Mouse (Mus musculus): Measurements from ENCODE around the gene Lmo3. TPM values are rescaled to one million over a fixed set of nuclear protein-coding genes. Genes with fewer than 3 reads are reported as not detected.

Lmo3 gene
- total RNA-seq, 1 experiment: not detected

- in situ Hi-C loops (cut with MboI; ENCODE audit: low sequenced_read_pairs in 2 of 2, unreplicated experiment in 2 of 2): no loop called here
- TF ChIP-seq CHD2 (IDR thresholded peaks at IDR 0.05; ENCODE audit: low read depth, low read length): no peak
- no peak for TF ChIP-seq ZC3H11A (IDR thresholded peaks at IDR 0.05; ENCODE audit: borderline replicate concordance, low read depth, low read length)
- H3K4me1 ChIP-seq (ENCODE audit: control insufficient read depth in 2 of 2, insufficient read depth in 2 of 2, low read length in 2 of 2, poor library complexity in 1 of 2): no peaks in the 10 kb centered on the region
- H3K9me3 ChIP-seq (ENCODE audit: control insufficient read depth, insufficient read depth, low read depth, low read length): no peaks in the 10 kb centered on the region
- no peak overlapping the region for H3K4me3 ChIP-seq (ENCODE audit: insufficient read depth in 1 of 2, low read depth in 1 of 2, low read length in 2 of 2, poor library complexity in 1 of 2, severe bottlenecking in 1 of 2)
- H3K9ac ChIP-seq (ENCODE audit: insufficient read depth, low read depth, low read length, poor library complexity, severe bottlenecking): no peak overlapping the region
- H3K36me3 ChIP-seq (ENCODE audit: control insufficient read depth, insufficient read depth, low read length, poor library complexity, severe bottlenecking): no peaks in the 10 kb centered on the region
- H3K27ac ChIP-seq (ENCODE audit: insufficient read depth, low read depth, low read length, poor library complexity, severe bottlenecking): no peak overlapping the region
- no peak for DNase-seq (ENCODE audit: low read depth, low spot score)
Measured at GRCm38 (mm10) chr6:138350587-138351345, 231.0 kb downstream of the Lmo3 start.

GRCm38 (mm10) chr6:138346558-138346957 lies 235.2 kb downstream of the Lmo3 start:
- no peak overlapping the region for H3K27ac ChIP-seq (ENCODE audit: insufficient read depth, low read depth, low read length, poor library complexity, severe bottlenecking)
- H3K9ac ChIP-seq (ENCODE audit: insufficient read depth, low read depth, low read length, poor library complexity, severe bottlenecking): no peak overlapping the region
- no peak for DNase-seq (ENCODE audit: low read depth, low spot score)
- no peak overlapping the region for H3K4me3 ChIP-seq (ENCODE audit: insufficient read depth in 1 of 2, low read depth in 1 of 2, low read length in 2 of 2, poor library complexity in 1 of 2, severe bottlenecking in 1 of 2)
- in situ Hi-C loops (cut with MboI; ENCODE audit: low sequenced_read_pairs in 2 of 2, unreplicated experiment in 2 of 2): no loop called here
- H3K4me1 ChIP-seq (ENCODE audit: control insufficient read depth in 2 of 2, insufficient read depth in 2 of 2, low read length in 2 of 2, poor library complexity in 1 of 2): no peaks in the 10 kb centered on the region
- 0 out of 2 replicates have a peak, but pooled peaks cover 3% of the 10 kb centered on the region for H3K9me3 ChIP-seq (ENCODE audit: control insufficient read depth, insufficient read depth, low read depth, low read length)
- H3K36me3 ChIP-seq (ENCODE audit: control insufficient read depth, insufficient read depth, low read length, poor library complexity, severe bottlenecking): no peaks in the 10 kb centered on the region
- TF ChIP-seq MAFK (IDR thresholded peaks at IDR 0.05; ENCODE audit: insufficient read depth, low read depth, low read length): no peak
- TF ChIP-seq HCFC1 (IDR thresholded peaks at IDR 0.05; ENCODE audit: borderline replicate concordance, insufficient read depth, low read length): no peak
- TF ChIP-seq ZNF384 (IDR thresholded peaks at IDR 0.05; ENCODE audit: low read depth, low read length): no peak
- no peak for TF ChIP-seq CHD2 (IDR thresholded peaks at IDR 0.05; ENCODE audit: low read depth, low read length)
- no peak for TF ChIP-seq ZC3H11A (IDR thresholded peaks at IDR 0.05; ENCODE audit: borderline replicate concordance, low read depth, low read length)

- Histone ChIP-seq H3K4me1 (ENCODE audit: control insufficient read depth in 2 of 2, insufficient read depth in 2 of 2, low read length in 2 of 2, poor library complexity in 1 of 2) (no peaks in the 10 kb centered on the region), H3K27ac (ENCODE audit: insufficient read depth, low read depth, low read length, poor library complexity, severe bottlenecking) (no peak overlapping the region), H3K9ac (ENCODE audit: insufficient read depth, low read depth, low read length, poor library complexity, severe bottlenecking) (no peak overlapping the region), H3K9me3 (ENCODE audit: control insufficient read depth, insufficient read depth, low read depth, low read length) (no peaks in the 10 kb centered on the region), H3K36me3 (ENCODE audit: control insufficient read depth, insufficient read depth, low read length, poor library complexity, severe bottlenecking) (no peaks in the 10 kb centered on the region), H3K4me3 (ENCODE audit: insufficient read depth in 1 of 2, low read depth in 1 of 2, low read length in 2 of 2, poor library complexity in 1 of 2, severe bottlenecking in 1 of 2) (no peak overlapping the region)
- in situ Hi-C loops (cut with MboI; ENCODE audit: low sequenced_read_pairs in 2 of 2, unreplicated experiment in 2 of 2): no loop called here
- TF ChIP-seq CHD2 (IDR thresholded peaks at IDR 0.05; ENCODE audit: low read depth, low read length) (no peak), ZC3H11A (IDR thresholded peaks at IDR 0.05; ENCODE audit: borderline replicate concordance, low read depth, low read length) (no peak), ZNF384 (IDR thresholded peaks at IDR 0.05; ENCODE audit: low read depth, low read length) (no peak), MAFK (IDR thresholded peaks at IDR 0.05; ENCODE audit: insufficient read depth, low read depth, low read length) (no peak), HCFC1 (IDR thresholded peaks at IDR 0.05; ENCODE audit: borderline replicate concordance, insufficient read depth, low read length) (no peak)
- no peak for DNase-seq (ENCODE audit: low read depth, low spot score)
Measured at GRCm38 (mm10) chr6:138335858-138336257, 245.9 kb downstream of the Lmo3 start.

- DNase-seq (ENCODE audit: low read depth, low spot score): no peak
- TF ChIP-seq MAFK (IDR thresholded peaks at IDR 0.05; ENCODE audit: insufficient read depth, low read depth, low read length) (no peak), ZC3H11A (IDR thresholded peaks at IDR 0.05; ENCODE audit: borderline replicate concordance, low read depth, low read length) (no peak), CHD2 (IDR thresholded peaks at IDR 0.05; ENCODE audit: low read depth, low read length) (no peak), ZNF384 (IDR thresholded peaks at IDR 0.05; ENCODE audit: low read depth, low read length) (no peak), HCFC1 (IDR thresholded peaks at IDR 0.05; ENCODE audit: borderline replicate concordance, insufficient read depth, low read length) (no peak)
- in situ Hi-C loops (cut with MboI; ENCODE audit: low sequenced_read_pairs in 2 of 2, unreplicated experiment in 2 of 2): no loop called here
- Histone ChIP-seq H3K4me1 (ENCODE audit: control insufficient read depth in 2 of 2, insufficient read depth in 2 of 2, low read length in 2 of 2, poor library complexity in 1 of 2) (no peaks in the 10 kb centered on the region), H3K9ac (ENCODE audit: insufficient read depth, low read depth, low read length, poor library complexity, severe bottlenecking) (no peak overlapping the region), H3K4me3 (ENCODE audit: insufficient read depth in 1 of 2, low read depth in 1 of 2, low read length in 2 of 2, poor library complexity in 1 of 2, severe bottlenecking in 1 of 2) (no peak overlapping the region), H3K36me3 (ENCODE audit: control insufficient read depth, insufficient read depth, low read length, poor library complexity, severe bottlenecking) (no peaks in the 10 kb centered on the region), H3K9me3 (ENCODE audit: control insufficient read depth, insufficient read depth, low read depth, low read length) (no peaks in the 10 kb centered on the region), H3K27ac (ENCODE audit: insufficient read depth, low read depth, low read length, poor library complexity, severe bottlenecking) (no peak overlapping the region)
Measured at GRCm38 (mm10) chr6:138333991-138334390, 247.8 kb downstream of the Lmo3 start.

Measured in ES-E14 (cell line).